Mouse (Mus musculus) G1E (cell line): ENCODE results near the gene Naa40.

Experiments used
- CTCF ChIP-seq: IDR thresholded peaks from 2 replicates; pipeline ENCODE4 v1.5.1; 2012; ENCODE audit warnings: low read depth, low read length, inconsistent platforms, mixed read lengths
- GATA1 ChIP-seq: IDR thresholded peaks from 2 replicates; pipeline ENCODE4 v1.6.1; 2012; ENCODE audit warnings: borderline replicate concordance, low read length, inconsistent platforms, mixed read lengths
- POLR2AphosphoS5 ChIP-seq: IDR thresholded peaks from 2 replicates; pipeline ENCODE4 v1.6.1; 2012; ENCODE audit warnings: low read depth, low read length, inconsistent platforms; ENCODE audit not compliant: insufficient replicate concordance
- TAL1 ChIP-seq: conservative IDR thresholded peaks from 2 replicates; pipeline ENCODE4 v1.6.1; 2012; ENCODE audit warnings: low read depth, low read length, inconsistent platforms, mixed read lengths

DNA sequence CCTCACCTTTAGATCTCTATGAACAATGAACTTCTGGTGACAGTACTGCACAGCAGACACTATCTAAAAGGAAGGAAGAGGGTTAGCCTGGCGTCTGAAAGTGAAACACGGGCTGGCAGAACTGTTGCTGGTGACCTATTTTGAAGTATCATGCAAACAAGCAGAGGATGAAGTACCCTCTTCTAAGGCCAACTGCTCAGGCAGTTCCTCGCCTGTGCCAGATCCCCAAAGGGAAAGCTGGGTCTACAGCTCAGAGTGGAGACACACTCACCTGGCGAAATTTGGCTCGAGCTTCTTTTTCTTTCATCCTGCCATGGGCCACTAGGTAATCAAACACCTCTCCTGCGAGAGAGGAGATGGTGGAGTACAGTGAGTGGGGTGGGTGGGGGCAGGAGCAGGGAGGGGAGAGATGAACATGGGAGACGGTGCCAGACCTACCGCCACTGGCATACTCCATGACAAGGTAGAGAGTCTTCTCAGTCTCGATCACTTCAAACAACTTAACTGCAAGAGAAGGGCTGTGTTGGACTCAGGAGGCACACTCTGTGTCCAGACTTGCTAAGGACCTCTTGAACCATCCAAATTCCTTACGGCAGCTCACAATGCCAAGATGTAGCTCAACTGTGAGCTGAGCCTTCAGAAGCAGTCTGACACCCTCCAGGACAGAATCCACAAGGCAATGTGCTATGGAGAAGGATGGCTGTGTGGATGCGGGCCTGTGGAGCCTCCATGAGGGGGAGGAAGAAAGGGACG is 45.8 kb upstream of the Naa40 start:
- TF ChIP-seq CTCF: no peak
- no peak for TF ChIP-seq GATA1
- TF ChIP-seq TAL1: no peak
- no peak for TF ChIP-seq POLR2AphosphoS5
